Mouse (Mus musculus) ES-Bruce4 (cell line): Measurements from ENCODE around the gene Itga9. TPM values are rescaled to one million over a fixed set of nuclear protein-coding genes. Genes with fewer than 3 reads are reported as not detected.

Experiments
- H3K27ac ChIP-seq: 2 replicates; pipeline ENCODE4 v1.5.1; 2012; ENCODE audit warnings: low read length, inconsistent platforms; ENCODE audit not compliant: insufficient read depth
- H3K27me3 ChIP-seq: 2 replicates; pipeline ENCODE4 v1.6.1; 2012; ENCODE audit warnings: mild to moderate bottlenecking, low read length, inconsistent platforms; ENCODE audit not compliant: control insufficient read depth, poor library complexity, insufficient read depth, severe bottlenecking
- H3K36me3 ChIP-seq: 2 replicates; pipeline ENCODE4 v1.6.1; 2012; ENCODE audit warnings: inconsistent platforms, mild to moderate bottlenecking, low read length, moderate library complexity; ENCODE audit not compliant: control insufficient read depth, poor library complexity, insufficient read depth, severe bottlenecking
- H3K4me1 ChIP-seq: one replicate; pipeline ENCODE4 v1.8.1; 2011; ENCODE audit warnings: low read length; ENCODE audit not compliant: control insufficient read depth, insufficient read depth
- H3K4me3 ChIP-seq: 2 replicates; pipeline ENCODE4 v1.5.1; 2011; ENCODE audit warnings: low read depth, mild to moderate bottlenecking, low read length
- H3K9ac ChIP-seq: 2 replicates; pipeline ENCODE4 v1.6.1; 2012; ENCODE audit warnings: low read depth, mild to moderate bottlenecking, inconsistent platforms; ENCODE audit not compliant: poor library complexity, severe bottlenecking
- H3K9me3 ChIP-seq: replicated peaks from 2 replicates; pipeline ENCODE4 v1.6.1; 2012; ENCODE audit warnings: mild to moderate bottlenecking, low read length, inconsistent platforms; ENCODE audit not compliant: control insufficient read depth, poor library complexity, insufficient read depth, severe bottlenecking
- CTCF ChIP-seq: IDR thresholded peaks from one replicate; pipeline ENCODE4 v1.8.1; 2011; ENCODE audit warnings: low read depth, low read length
- EP300 ChIP-seq: IDR thresholded peaks from 2 replicates; pipeline ENCODE4 v1.6.1; 2011; ENCODE audit warnings: low read depth, low read length; ENCODE audit not compliant: insufficient read depth
- POLR2A ChIP-seq: IDR thresholded peaks from one replicate; pipeline ENCODE4 v1.8.1; 2011; ENCODE audit warnings: low read length; ENCODE audit not compliant: insufficient read depth
- polyA plus RNA-seq: library from polyadenylated mRNA; stranded (reverse); fragments of >200 nt; gene quantifications from 2 replicates; pipeline ENCODE4 v1.2.4, GENCODE M21; 2011; ENCODE audit warnings: low read depth; ENCODE audit not compliant: missing spikeins, insufficient read depth, insufficient read length

Gene Itga9
- polyA plus RNA-seq, 1 experiment = 5.2 TPM

GRCm38 (mm10) chr9:118762759-118763158 lies 156.3 kb downstream of the Itga9 start:
- H3K9ac ChIP-seq = no peak overlapping the region
- H3K4me3 ChIP-seq = no peak overlapping the region
- no peaks in the 10 kb centered on the region for H3K27me3 ChIP-seq
- no peak overlapping the region for H3K27ac ChIP-seq
- TF ChIP-seq POLR2A (no peak), CTCF (no peak), EP300 (no peak)
- H3K4me1 ChIP-seq = no peaks in the 10 kb centered on the region
- no peaks in the 10 kb centered on the region for H3K36me3 ChIP-seq
- H3K9me3 ChIP-seq = no peaks in the 10 kb centered on the region

- Histone ChIP-seq H3K27ac (no peak overlapping the region), H3K4me3 (no peak overlapping the region), H3K9ac (no peak overlapping the region), H3K9me3 (no peaks in the 10 kb centered on the region), H3K4me1 (no peaks in the 10 kb centered on the region), H3K27me3 (no peaks in the 10 kb centered on the region), H3K36me3 (no peaks in the 10 kb centered on the region)
- no peak for TF ChIP-seq EP300
- TF ChIP-seq CTCF = no peak
- TF ChIP-seq POLR2A = no peak
Measured at GRCm38 (mm10) chr9:118763203-118763602, 156.7 kb downstream of the Itga9 start.

GRCm38 (mm10) chr9:118763646-118764045 lies 157.2 kb downstream of the Itga9 start:
- Histone ChIP-seq H3K27me3 (no peaks in the 10 kb centered on the region), H3K9ac (no peak overlapping the region), H3K36me3 (no peaks in the 10 kb centered on the region), H3K4me1 (no peaks in the 10 kb centered on the region), H3K9me3 (no peaks in the 10 kb centered on the region), H3K4me3 (no peak overlapping the region), H3K27ac (no peak overlapping the region)
- TF ChIP-seq POLR2A (no peak), EP300 (no peak), CTCF (no peak)

DNA sequence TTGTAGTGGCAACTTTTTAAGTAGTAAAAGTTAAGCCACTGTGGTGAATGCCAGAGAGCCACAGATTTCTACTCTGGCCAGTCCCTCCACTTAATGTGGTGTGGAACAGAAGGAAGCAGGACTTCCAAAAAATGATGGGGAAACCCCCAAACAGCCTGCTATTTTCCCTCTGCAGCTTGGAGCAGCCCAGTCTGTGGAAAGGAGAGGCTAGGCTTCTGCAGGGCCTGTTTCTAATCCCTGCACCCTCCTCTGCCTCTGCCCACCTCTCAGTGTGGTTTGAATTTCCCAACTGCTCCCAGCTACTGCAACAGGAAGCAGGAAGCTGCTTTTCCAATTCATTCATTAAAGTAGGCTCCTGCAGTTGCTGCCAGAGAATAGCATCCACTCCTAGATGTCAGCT lies 158.6 kb downstream of the Itga9 start:
- TF ChIP-seq EP300 (no peak), CTCF (no peak), POLR2A (no peak)
- Histone ChIP-seq H3K9ac (no peak overlapping the region), H3K4me1 (no peaks in the 10 kb centered on the region), H3K36me3 (no peaks in the 10 kb centered on the region), H3K27me3 (no peaks in the 10 kb centered on the region), H3K9me3 (no peaks in the 10 kb centered on the region), H3K27ac (no peak overlapping the region), H3K4me3 (no peak overlapping the region)

DNA sequence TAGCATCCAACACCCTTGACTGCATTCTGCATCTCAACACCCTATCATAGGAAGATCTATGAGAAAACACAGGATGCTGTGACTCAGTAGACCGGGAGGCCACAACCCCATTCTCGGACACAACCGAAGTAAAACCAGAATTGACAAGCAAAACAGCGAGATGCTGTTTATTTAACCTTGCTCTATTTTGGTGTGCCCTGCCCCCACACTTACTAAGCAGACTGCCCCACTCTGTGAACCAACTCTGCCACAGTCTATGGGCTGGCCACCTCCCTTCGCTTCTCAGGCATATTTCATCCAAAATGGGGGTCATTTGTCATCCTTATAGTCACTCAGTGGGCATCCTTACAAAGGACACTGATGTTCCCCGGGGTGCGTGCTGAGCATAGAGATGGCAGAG lies 160.5 kb downstream of the Itga9 start:
- H3K9me3 ChIP-seq = no peaks in the 10 kb centered on the region
- H3K4me1 ChIP-seq = no peaks in the 10 kb centered on the region
- H3K9ac ChIP-seq = no peak overlapping the region
- no peak for TF ChIP-seq EP300
- no peak for TF ChIP-seq CTCF
- TF ChIP-seq POLR2A = no peak
- H3K27ac ChIP-seq = no peak overlapping the region
- H3K4me3 ChIP-seq = no peak overlapping the region
- H3K27me3 ChIP-seq = no peaks in the 10 kb centered on the region
- no peaks in the 10 kb centered on the region for H3K36me3 ChIP-seq

GRCm38 (mm10) chr9:118768596-118768995 lies 162.1 kb downstream of the Itga9 start:
- Histone ChIP-seq H3K4me1 (no peaks in the 10 kb centered on the region), H3K36me3 (no peaks in the 10 kb centered on the region), H3K27me3 (no peaks in the 10 kb centered on the region), H3K27ac (no peak overlapping the region), H3K4me3 (no peak overlapping the region), H3K9me3 (no peaks in the 10 kb centered on the region), H3K9ac (no peak overlapping the region)
- TF ChIP-seq POLR2A = no peak
- TF ChIP-seq CTCF = no peak
- TF ChIP-seq EP300 = no peak
